Mouse (Mus musculus): ENCODE results near the gene Boc. TPM values are rescaled to one million over a fixed set of nuclear protein-coding genes. Genes with fewer than 3 reads are reported as not detected.

Boc gene
- polyA plus RNA-seq, 1 experiment from 2014 or later, result 4.7 TPM

DNA sequence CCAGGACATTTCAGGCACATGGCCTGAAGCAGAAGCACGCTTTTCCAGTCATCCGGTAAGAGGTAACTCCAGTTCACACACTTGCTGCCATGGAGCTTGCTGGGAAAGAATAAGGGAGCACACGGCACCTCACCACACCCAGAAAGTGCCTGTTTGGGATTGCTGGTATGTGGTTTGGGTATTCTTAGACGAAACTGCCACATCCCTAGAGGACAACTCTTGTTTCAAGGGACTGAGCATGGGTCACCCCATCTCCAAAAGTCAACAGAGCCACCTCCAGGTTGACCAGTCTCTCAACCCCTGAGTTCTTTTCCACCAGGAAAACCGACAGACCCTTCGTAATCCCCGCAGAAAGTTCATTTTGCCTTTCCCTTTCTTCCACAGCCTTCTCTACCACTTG lies 1.6 kb downstream of the Boc start:
- Histone ChIP-seq H3K36me3 (ENCODE audit: control insufficient read depth, insufficient read depth, low read length) (no peaks in the 10 kb centered on the region), H3K27ac (ENCODE audit: low read depth, low read length) (no peak overlapping the region), H3K27me3 (replicated peaks; ENCODE audit: control insufficient read depth, insufficient read depth, low read length) (peaks cover 38% of the 10 kb centered on the region), H3K4me1 (replicated peaks; ENCODE audit: control insufficient read depth, insufficient read depth, low read length) (no peaks in the 10 kb centered on the region), H3K9ac (ENCODE audit: low read depth, low read length) (no peak overlapping the region), H3K9me3 (ENCODE audit: control insufficient read depth, low read length) (no peaks in the 10 kb centered on the region), H3K4me3 (ENCODE audit: low read depth, low read length) (peak overlapping the region; percentile 62), H3K4me2 (peak overlapping the region; percentile 88)
- no peak for DNase-seq (ENCODE audit: low spot score)
- no peak for ATAC-seq (replicated peaks; ENCODE audit: low FRiP score)
- WGBS, result 50% methylated on average over 7 of the region's 7 CpGs

DNA sequence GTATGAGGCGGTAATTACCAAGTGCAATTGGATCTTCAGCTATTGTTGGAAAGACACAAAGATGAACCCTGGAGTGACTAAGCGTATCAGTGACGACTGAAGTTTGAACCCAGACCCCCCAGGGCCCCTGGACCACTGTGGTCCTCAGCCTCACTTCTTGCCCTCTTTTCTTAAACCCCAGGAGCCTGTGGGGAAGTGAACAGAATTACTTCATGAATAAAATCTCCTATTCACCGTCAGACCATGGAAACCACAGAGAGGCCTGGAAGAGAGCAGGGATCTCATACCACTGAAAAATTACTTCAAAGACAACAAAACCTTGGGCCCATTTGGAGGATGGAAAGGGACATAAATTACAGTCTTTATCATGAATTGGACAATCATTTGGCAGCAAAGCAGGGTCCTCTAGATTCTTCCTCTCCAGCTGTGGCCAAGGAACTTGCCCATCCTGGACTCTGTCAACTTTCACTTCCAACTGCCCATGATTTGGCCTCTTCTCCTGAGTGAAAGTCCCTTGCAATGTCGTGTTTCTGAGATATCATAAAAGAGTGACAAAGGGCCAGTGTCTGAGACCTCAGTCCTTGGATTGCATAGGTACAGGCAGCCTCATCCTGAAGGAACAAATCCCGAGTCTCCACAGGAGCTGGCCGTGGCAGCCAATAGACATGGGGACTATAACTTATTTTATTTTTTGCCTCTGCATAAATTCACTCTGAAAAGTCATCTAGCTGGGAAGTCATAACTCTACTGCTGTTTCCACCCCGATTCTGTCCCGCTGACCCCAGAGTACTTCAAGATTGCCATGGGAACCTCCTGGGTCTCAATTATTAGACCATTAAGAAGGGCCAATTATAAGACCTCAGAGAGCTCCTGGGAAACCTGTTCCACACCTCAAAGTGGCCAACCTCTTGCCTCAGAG lies 2.6 kb downstream of the Boc start:
- H3K9me3 ChIP-seq (ENCODE audit: control insufficient read depth, low read length), result no peaks in the 10 kb centered on the region
- no peaks in the 10 kb centered on the region for H3K4me1 ChIP-seq (replicated peaks; ENCODE audit: control insufficient read depth, insufficient read depth, low read length)
- DNase-seq (ENCODE audit: low spot score) (no peak), ATAC-seq (replicated peaks; ENCODE audit: low FRiP score) (no peak)
- H3K4me3 ChIP-seq (ENCODE audit: low read depth, low read length), result no peak overlapping the region
- no peak overlapping the region for H3K4me2 ChIP-seq
- WGBS, result 67% methylated on average over 9 of the region's 9 CpGs
- H3K36me3 ChIP-seq (ENCODE audit: control insufficient read depth, insufficient read depth, low read length), result no peaks in the 10 kb centered on the region
- H3K9ac ChIP-seq (ENCODE audit: low read depth, low read length), result no peak overlapping the region
- peaks cover 38% of the 10 kb centered on the region for H3K27me3 ChIP-seq (replicated peaks; ENCODE audit: control insufficient read depth, insufficient read depth, low read length)
- no peak overlapping the region for H3K27ac ChIP-seq (ENCODE audit: low read depth, low read length)

DNA sequence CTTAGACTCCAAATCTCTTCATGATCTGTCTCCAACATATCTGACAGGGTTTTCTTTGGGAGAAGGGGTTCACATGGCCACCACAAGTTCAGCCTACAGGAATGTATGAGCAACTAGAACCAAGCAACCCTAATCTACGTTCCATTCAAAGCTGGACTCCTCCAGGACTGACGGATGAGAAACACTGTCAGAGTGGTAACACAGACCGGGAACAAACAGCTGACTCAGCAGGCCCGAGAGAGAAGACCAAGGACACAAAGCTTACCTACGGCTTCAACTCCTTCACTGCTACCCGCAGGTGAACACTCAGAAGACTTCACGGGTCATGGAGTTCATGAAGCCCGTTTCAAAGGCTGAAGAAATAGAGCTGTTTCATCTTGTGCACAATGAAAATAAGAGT lies 4.8 kb downstream of the Boc start:
- Histone ChIP-seq H3K4me2 (no peak overlapping the region), H3K4me1 (replicated peaks; ENCODE audit: control insufficient read depth, insufficient read depth, low read length) (no peaks in the 10 kb centered on the region), H3K4me3 (ENCODE audit: low read depth, low read length) (no peak overlapping the region), H3K27ac (ENCODE audit: low read depth, low read length) (no peak overlapping the region), H3K9ac (ENCODE audit: low read depth, low read length) (no peak overlapping the region), H3K27me3 (replicated peaks; ENCODE audit: control insufficient read depth, insufficient read depth, low read length) (peaks cover 17% of the 10 kb centered on the region), H3K9me3 (ENCODE audit: control insufficient read depth, low read length) (no peaks in the 10 kb centered on the region), H3K36me3 (ENCODE audit: control insufficient read depth, insufficient read depth, low read length) (no peaks in the 10 kb centered on the region)
- ATAC-seq (replicated peaks; ENCODE audit: low FRiP score), result no peak
- no peak for DNase-seq (ENCODE audit: low spot score)
- WGBS, result 75% methylated on average over 8 of the region's 8 CpGs

DNA sequence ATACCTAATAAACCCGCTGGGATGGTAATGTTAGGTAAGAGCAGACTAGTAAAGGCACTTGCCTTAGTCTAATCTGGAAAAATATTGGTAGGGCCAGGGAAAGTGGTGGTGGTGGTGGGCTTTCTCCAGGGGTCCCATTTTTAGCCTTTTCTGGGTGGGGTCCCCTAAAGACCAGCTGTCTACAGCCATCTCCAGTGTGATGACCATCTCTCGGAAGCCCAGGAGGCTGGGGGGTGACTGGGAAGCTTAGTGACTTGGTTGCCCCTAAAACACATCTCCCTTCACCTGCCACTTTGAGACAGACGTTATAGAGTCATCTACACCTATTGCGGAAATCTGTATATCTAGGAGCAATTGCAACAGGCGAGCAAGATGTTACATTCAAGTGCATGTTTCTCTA lies 6.0 kb downstream of the Boc start:
- no peak overlapping the region for H3K9ac ChIP-seq (ENCODE audit: low read depth, low read length)
- H3K9me3 ChIP-seq (ENCODE audit: control insufficient read depth, low read length), result no peaks in the 10 kb centered on the region
- 80% methylated on average over 5 of the region's 5 CpGs for WGBS
- ATAC-seq (replicated peaks; ENCODE audit: low FRiP score) (no peak), DNase-seq (ENCODE audit: low spot score) (no peak)
- no peak overlapping the region for H3K27ac ChIP-seq (ENCODE audit: low read depth, low read length)
- H3K4me3 ChIP-seq (ENCODE audit: low read depth, low read length), result no peak overlapping the region
- H3K36me3 ChIP-seq (ENCODE audit: control insufficient read depth, insufficient read depth, low read length), result no peaks in the 10 kb centered on the region
- no peak overlapping the region for H3K4me2 ChIP-seq
- H3K27me3 ChIP-seq (replicated peaks; ENCODE audit: control insufficient read depth, insufficient read depth, low read length), result peaks cover 8% of the 10 kb centered on the region
- no peaks in the 10 kb centered on the region for H3K4me1 ChIP-seq (replicated peaks; ENCODE audit: control insufficient read depth, insufficient read depth, low read length)

DNA sequence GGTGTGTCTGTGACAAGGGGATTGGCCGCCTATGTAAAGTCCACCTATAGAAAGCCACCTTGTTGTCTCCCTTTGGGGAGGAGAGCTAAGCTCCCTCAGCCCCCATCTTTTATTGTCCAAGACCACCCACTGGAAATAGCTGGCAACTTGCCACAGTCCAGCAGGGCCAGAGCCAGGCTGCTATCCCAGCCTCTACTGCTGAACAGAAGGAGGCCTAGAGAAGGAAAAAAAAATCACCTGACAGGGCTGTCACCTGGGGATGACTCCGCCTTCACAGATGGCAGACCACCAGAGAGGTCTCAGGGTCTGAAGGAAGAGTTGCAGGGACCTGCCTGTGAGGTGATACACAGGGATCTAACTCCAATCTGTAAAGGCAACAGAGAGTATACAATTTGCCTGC lies 6.7 kb downstream of the Boc start:
- H3K4me1 ChIP-seq (replicated peaks; ENCODE audit: control insufficient read depth, insufficient read depth, low read length), result no peaks in the 10 kb centered on the region

DNA sequence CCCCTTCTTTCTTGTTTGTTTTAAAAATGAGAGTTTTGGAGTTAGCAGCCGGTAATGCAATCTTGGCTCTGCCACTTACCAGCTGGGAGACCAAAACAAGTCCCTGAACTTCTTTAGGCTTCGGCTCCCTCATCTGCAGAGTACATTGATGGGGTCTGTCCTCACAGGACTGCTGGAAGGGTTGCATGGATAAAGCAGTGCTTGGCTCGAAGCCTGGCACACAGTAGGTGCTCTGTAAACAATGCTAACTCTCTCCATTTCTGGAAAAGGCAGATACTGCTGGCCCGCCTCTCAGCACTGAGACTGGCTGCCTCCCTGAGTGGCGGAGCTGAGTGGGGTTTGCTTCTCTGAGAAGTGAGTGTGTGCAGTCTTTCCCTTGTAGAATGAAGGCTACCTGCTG lies 7.2 kb downstream of the Boc start:
- Histone ChIP-seq H3K9me3 (ENCODE audit: control insufficient read depth, low read length) (no peaks in the 10 kb centered on the region), H3K27ac (ENCODE audit: low read depth, low read length) (no peak overlapping the region), H3K4me3 (ENCODE audit: low read depth, low read length) (no peak overlapping the region), H3K4me1 (replicated peaks; ENCODE audit: control insufficient read depth, insufficient read depth, low read length) (no peaks in the 10 kb centered on the region), H3K27me3 (replicated peaks; ENCODE audit: control insufficient read depth, insufficient read depth, low read length) (no peaks in the 10 kb centered on the region), H3K4me2 (no peak overlapping the region), H3K36me3 (ENCODE audit: control insufficient read depth, insufficient read depth, low read length) (no peaks in the 10 kb centered on the region), H3K9ac (ENCODE audit: low read depth, low read length) (no peak overlapping the region)
- 58% methylated on average over 5 of the region's 5 CpGs for WGBS
- DNase-seq (ENCODE audit: low spot score) (no peak), ATAC-seq (replicated peaks; ENCODE audit: low FRiP score) (no peak)

More for the DNA sequence above, 6.7 kb downstream of the Boc start:
- no peak overlapping the region for H3K27ac ChIP-seq (ENCODE audit: low read depth, low read length)
- no peak for ATAC-seq (replicated peaks; ENCODE audit: low FRiP score)
- H3K36me3 ChIP-seq (ENCODE audit: control insufficient read depth, insufficient read depth, low read length), result no peaks in the 10 kb centered on the region
- H3K27me3 ChIP-seq (replicated peaks; ENCODE audit: control insufficient read depth, insufficient read depth, low read length), result peaks cover 3% of the 10 kb centered on the region
- H3K9ac ChIP-seq (ENCODE audit: low read depth, low read length), result no peak overlapping the region
- no peaks in the 10 kb centered on the region for H3K9me3 ChIP-seq (ENCODE audit: control insufficient read depth, low read length)
- no peak overlapping the region for H3K4me2 ChIP-seq
- 70% methylated on average over 2 of the region's 2 CpGs for WGBS
- DNase-seq (ENCODE audit: low spot score), result no peak
- no peak overlapping the region for H3K4me3 ChIP-seq (ENCODE audit: low read depth, low read length)

DNA sequence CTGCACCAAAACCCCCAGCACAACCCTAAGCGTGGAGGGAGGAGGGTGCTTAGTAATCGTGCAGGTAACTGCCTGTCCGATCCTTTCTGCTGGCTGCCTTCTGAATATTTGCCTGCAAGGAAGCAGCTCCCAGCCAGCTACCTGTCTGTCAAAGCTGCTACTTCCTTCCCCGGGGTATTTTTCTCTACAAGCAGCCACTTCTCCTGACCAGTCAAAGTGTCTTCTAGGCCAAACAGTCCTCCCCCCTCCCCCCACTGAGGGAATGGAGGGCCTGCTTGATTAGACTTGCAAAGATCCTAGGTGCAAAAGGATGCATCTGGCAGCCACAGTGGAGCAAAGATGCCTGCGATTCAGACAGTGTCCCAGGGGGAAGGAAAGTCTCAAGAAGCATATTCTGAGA lies 7.9 kb downstream of the Boc start:
- WGBS, result 16% methylated on average over 5 of the region's 5 CpGs
- no peak overlapping the region for H3K4me3 ChIP-seq (ENCODE audit: low read depth, low read length)
- no peaks in the 10 kb centered on the region for H3K9me3 ChIP-seq (ENCODE audit: control insufficient read depth, low read length)
- no peak overlapping the region for H3K27ac ChIP-seq (ENCODE audit: low read depth, low read length)
- no peak overlapping the region for H3K4me2 ChIP-seq
- no peaks in the 10 kb centered on the region for H3K4me1 ChIP-seq (replicated peaks; ENCODE audit: control insufficient read depth, insufficient read depth, low read length)
- no peaks in the 10 kb centered on the region for H3K27me3 ChIP-seq (replicated peaks; ENCODE audit: control insufficient read depth, insufficient read depth, low read length)
- ATAC-seq (replicated peaks; ENCODE audit: low FRiP score) (no peak), DNase-seq (ENCODE audit: low spot score) (no peak)
- no peaks in the 10 kb centered on the region for H3K36me3 ChIP-seq (ENCODE audit: control insufficient read depth, insufficient read depth, low read length)
- H3K9ac ChIP-seq (ENCODE audit: low read depth, low read length), result no peak overlapping the region

DNA sequence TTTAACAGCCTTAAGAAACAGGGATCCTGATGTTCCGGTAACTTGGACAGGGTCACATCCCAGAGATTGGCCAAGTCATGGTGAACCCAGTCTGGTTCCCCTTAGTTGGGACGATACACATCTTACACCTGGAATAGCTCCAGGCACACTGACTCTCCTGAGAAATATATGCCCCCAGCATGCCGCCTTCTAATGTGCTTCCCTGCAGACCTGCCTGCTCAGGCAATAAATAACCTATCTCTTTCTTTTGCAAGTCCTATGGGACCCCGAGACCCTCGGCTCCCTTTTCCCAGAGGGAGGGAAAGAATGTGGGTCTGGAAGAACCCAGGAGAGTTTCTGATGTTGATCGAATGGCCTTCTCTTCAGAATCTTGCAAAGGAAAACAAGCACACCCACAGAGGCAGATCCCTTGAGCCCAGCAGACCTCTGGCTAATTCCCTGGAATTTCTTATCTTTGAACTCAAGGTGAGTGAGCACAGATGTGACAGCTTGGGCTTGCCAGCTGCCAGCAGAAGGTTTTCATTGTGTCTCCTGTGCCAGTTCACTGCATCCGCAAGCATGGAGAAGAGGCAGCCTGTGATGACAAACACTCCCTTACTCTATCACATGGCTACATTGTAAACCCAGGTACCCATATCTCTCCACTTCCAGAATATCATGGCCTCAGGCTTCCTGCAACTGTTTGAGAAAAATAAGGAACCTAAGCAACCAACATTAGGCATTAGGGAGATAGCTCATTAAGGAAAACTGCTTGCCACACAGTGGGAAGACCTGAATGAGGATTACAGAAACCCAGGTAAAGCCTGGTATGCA lies 8.6 kb downstream of the Boc start:
- Histone ChIP-seq H3K9ac (ENCODE audit: low read depth, low read length) (no peak overlapping the region), H3K4me1 (replicated peaks; ENCODE audit: control insufficient read depth, insufficient read depth, low read length) (no peaks in the 10 kb centered on the region)
- 49% methylated on average over 7 of the region's 7 CpGs for WGBS

More for the DNA sequence above, 8.6 kb downstream of the Boc start:
- Histone ChIP-seq H3K36me3 (ENCODE audit: control insufficient read depth, insufficient read depth, low read length) (no peaks in the 10 kb centered on the region), H3K27ac (ENCODE audit: low read depth, low read length) (no peak overlapping the region), H3K4me2 (no peak overlapping the region), H3K9me3 (ENCODE audit: control insufficient read depth, low read length) (no peaks in the 10 kb centered on the region), H3K27me3 (replicated peaks; ENCODE audit: control insufficient read depth, insufficient read depth, low read length) (no peaks in the 10 kb centered on the region), H3K4me3 (ENCODE audit: low read depth, low read length) (no peak overlapping the region)
- DNase-seq (ENCODE audit: low spot score) (no peak), ATAC-seq (replicated peaks; ENCODE audit: low FRiP score) (no peak)

Measured in liver, embryonic 11.5 days (tissue).